Mouse (Mus musculus): Measurements from ENCODE around the gene Adam12. TPM values are rescaled to one million over a fixed set of nuclear protein-coding genes. Genes with fewer than 3 reads are reported as not detected.
"Not testable (repeated sequence)": the region's sequence is repeated elsewhere in the genome, so short reads cannot be mapped to it uniquely, and the experiment has no call there.

Adam12 gene
- polyA plus RNA-seq, 1 experiment from 2014 or later: 2.8 TPM

DNA sequence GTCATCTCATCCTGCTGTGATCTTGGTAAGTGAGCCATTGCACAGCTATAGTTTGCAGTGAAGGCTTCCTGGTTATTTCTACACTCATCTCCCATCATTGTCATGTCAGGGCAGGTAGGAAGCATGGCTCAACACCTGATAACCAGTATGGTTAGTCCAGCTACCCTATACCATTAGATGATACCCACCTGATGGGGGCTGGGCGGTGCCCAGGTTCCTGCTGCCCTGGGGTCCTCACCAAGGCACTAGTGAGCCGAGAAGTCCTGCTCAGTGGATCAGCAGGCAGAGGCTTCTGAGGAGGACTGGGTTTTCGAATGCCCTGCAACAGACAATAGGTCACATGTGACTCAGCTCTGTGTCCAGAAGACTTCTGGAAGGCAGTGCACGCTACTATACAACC lies 342.0 kb downstream of the Adam12 start:
- H3K27me3 ChIP-seq (ENCODE audit: insufficient read depth, low read length): no peaks in the 10 kb centered on the region
- no peak for ATAC-seq (replicated peaks; ENCODE audit: low FRiP score, low read depth)
- no peak overlapping the region for H3K9ac ChIP-seq (ENCODE audit: low read depth, low read length)
- no peak for TF ChIP-seq CTCF (IDR thresholded peaks at IDR 0.05; ENCODE audit: low read depth)
- no peak for DNase-seq (ENCODE audit: low spot score)
- no peaks in the 10 kb centered on the region for H3K9me3 ChIP-seq (replicated peaks; ENCODE audit: low read length)
- 85% methylated on average over 4 of the region's 4 CpGs for WGBS
- H3K36me3 ChIP-seq (ENCODE audit: insufficient read depth, low read length): no peaks in the 10 kb centered on the region
- H3K4me2 ChIP-seq (ENCODE audit: low read length): no peak overlapping the region
- H3K4me1 ChIP-seq (replicated peaks; ENCODE audit: insufficient read depth, low read length): no peaks in the 10 kb centered on the region
- H3K4me3 ChIP-seq (replicated peaks; ENCODE audit: low read depth, low read length): no peak overlapping the region
- no peak overlapping the region for H3K27ac ChIP-seq

DNA sequence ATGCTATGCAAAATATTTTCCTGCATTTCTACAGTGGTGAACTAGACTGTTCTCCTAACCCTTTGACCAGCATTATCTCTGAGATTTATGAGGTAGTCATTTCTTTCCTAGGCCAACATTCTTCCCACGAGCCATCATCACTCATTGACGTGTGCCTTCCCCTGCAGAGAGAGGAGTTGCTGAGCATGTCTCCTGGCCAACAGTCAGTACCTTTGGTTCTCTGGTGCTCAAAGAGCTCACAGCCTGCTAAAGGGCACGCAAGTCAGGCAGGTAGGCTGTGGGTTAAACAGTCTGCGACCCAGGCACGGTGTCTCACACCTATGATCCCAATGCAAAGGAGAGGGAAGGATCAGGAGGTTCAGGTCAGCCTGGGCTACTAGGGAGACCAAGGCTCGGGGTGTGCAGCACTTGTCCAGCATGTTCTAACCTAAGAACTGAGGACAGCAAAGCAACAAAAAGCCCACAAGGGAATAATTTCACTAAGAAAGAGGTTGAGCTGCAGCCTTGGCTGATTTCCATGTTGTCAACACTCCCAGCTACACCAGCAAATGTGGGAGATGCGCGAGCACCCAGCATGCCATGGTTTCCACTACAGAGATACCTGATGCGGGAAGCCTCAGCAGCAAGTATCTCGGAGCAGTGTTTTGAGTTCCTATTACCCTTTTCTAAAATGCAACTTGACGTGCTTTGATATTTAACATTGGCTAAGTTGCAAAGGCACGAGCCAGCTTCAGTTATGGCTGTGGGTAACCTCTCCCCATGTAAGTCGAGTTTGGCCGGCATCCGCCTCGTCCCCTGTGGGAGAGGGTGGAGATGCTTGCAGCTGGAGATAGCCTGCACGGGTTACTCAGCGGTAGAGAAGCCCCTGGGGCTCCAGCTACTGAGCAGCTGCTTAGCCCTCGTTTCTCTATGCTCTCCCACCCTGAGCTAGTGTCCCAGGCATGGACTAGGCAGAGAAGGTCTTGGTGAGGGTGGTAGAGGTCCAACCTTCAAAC lies 342.7 kb downstream of the Adam12 start:
- TF ChIP-seq CTCF (IDR thresholded peaks at IDR 0.05; ENCODE audit: low read depth): no peak
- no peaks in the 10 kb centered on the region for H3K27me3 ChIP-seq (ENCODE audit: insufficient read depth, low read length)
- H3K27ac ChIP-seq: no peak overlapping the region
- no peak for ATAC-seq (replicated peaks; ENCODE audit: low FRiP score, low read depth)
- DNase-seq (ENCODE audit: low spot score): no peak
- H3K9me3 ChIP-seq (replicated peaks; ENCODE audit: low read length): no peaks in the 10 kb centered on the region
- no peak overlapping the region for H3K4me2 ChIP-seq (ENCODE audit: low read length)
- WGBS: 79% methylated on average over 19 of the region's 19 CpGs
- no peaks in the 10 kb centered on the region for H3K36me3 ChIP-seq (ENCODE audit: insufficient read depth, low read length)
- no peak overlapping the region for H3K9ac ChIP-seq (ENCODE audit: low read depth, low read length)
- H3K4me1 ChIP-seq (replicated peaks; ENCODE audit: insufficient read depth, low read length): no peaks in the 10 kb centered on the region
- no peak overlapping the region for H3K4me3 ChIP-seq (replicated peaks; ENCODE audit: low read depth, low read length)

DNA sequence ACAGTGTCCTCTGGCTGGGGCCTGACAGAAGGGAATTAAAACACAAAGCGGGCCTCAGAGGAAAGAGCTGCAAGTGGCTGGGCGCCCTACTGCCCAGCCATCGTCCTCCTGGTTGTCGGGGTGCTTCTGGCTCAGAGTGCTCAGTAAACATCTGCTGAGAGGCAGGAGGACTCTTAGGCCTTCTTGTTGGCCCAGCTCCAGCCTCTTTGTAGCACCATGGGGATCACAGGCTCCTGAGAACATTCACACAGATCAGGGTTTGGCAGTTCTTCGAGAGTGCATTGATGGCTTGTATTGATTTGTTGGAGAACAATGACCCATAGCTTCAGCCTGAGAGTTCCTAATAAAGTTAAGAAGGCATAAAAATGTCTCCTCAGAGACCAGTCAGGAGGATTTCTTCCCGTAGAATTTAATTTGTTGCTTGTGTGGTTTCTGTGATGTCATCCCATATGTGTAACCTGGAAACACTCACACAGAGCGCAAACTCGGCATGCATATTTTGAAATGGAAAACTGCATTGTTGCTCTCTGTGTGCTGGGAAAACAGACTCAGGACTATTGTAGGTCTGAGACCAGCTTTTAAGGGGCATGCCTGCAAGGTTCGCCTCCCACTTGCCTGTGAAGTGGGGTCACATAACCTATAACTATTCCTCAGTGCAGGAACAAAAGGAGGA lies 347.1 kb downstream of the Adam12 start:
- not testable (repeated sequence) for H3K9ac ChIP-seq (ENCODE audit: low read depth, low read length); H3K4me2 ChIP-seq (ENCODE audit: low read length); H3K36me3 ChIP-seq (ENCODE audit: insufficient read depth, low read length); H3K9me3 ChIP-seq (replicated peaks; ENCODE audit: low read length); H3K27me3 ChIP-seq (ENCODE audit: insufficient read depth, low read length); H3K27ac ChIP-seq; ATAC-seq (replicated peaks; ENCODE audit: low FRiP score, low read depth); H3K4me3 ChIP-seq (replicated peaks; ENCODE audit: low read depth, low read length); H3K4me1 ChIP-seq (replicated peaks; ENCODE audit: insufficient read depth, low read length); DNase-seq (ENCODE audit: low spot score)
- 68% methylated on average over 5 of the region's 9 CpGs for WGBS

DNA sequence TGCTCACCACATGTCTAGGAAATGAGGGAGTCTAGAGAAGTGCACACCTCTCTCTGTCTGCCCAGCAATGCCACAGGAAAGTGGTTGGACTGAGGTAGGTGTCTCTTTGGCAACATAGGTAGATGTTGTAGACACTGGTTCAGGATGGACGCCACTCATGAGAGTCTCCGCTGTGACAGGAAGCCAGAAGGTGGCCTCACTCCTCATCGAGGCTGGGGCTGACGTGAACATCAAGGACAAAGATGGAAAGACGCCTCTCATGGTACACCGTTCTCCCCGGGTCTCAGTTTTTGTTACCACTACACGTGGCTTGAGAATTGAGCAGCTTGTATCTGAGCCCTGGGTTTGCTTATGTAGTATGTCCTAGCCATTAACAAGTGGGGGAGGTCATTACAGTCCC lies 352.2 kb downstream of the Adam12 start:
- no peak for TF ChIP-seq CTCF (IDR thresholded peaks at IDR 0.05; ENCODE audit: low read depth)
- no peak overlapping the region for H3K9ac ChIP-seq (ENCODE audit: low read depth, low read length)
- no peaks in the 10 kb centered on the region for H3K9me3 ChIP-seq (replicated peaks; ENCODE audit: low read length)
- no peak overlapping the region for H3K4me3 ChIP-seq (replicated peaks; ENCODE audit: low read depth, low read length)
- no peak for DNase-seq (ENCODE audit: low spot score)
- H3K4me2 ChIP-seq (ENCODE audit: low read length): no peak overlapping the region
- H3K27ac ChIP-seq: no peak overlapping the region
- H3K36me3 ChIP-seq (ENCODE audit: insufficient read depth, low read length): no peaks in the 10 kb centered on the region
- no peak for ATAC-seq (replicated peaks; ENCODE audit: low FRiP score, low read depth)
- H3K4me1 ChIP-seq (replicated peaks; ENCODE audit: insufficient read depth, low read length): no peaks in the 10 kb centered on the region
- 80% methylated on average over 8 of the region's 8 CpGs for WGBS
- H3K27me3 ChIP-seq (ENCODE audit: insufficient read depth, low read length): no peaks in the 10 kb centered on the region

DNA sequence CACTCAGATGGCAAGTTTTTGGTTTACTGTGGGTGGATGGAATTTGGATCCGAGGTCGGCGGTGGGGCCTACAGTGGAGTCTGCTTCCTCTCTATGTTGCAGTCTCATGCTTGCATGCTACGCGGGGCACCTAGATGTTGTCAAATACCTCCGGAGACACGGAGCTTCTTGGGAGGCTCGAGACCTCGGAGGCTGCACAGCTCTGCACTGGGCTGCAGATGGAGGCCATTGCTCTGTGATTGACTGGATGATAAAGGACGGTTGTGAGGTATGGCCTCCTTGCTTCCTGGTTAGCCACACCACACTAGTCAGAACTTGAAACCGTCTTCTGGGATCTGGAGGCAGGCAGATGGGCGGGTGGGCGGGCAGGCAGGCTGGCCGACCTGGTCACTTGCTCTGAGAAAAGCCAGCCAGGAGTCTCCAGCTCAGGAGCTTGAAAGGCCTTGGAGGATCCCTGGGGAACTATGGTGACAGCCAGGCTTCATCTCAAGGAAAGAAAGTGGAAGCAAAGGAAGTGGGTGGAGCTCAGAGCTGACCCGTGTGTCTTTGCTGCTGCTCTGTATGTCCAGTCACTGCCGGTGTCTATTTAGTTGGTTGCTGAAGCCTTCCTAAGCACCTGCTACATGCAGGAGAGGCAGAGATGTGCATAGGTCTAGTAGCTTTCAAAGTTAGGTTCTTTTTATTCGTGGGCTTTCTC lies 355.2 kb downstream of the Adam12 start:
- no peak for ATAC-seq (replicated peaks; ENCODE audit: low FRiP score, low read depth)
- WGBS: 59% methylated on average over 17 of the region's 17 CpGs
- no peak overlapping the region for H3K4me2 ChIP-seq (ENCODE audit: low read length)
- no peak for TF ChIP-seq CTCF (IDR thresholded peaks at IDR 0.05; ENCODE audit: low read depth)
- no peaks in the 10 kb centered on the region for H3K36me3 ChIP-seq (ENCODE audit: insufficient read depth, low read length)
- no peaks in the 10 kb centered on the region for H3K4me1 ChIP-seq (replicated peaks; ENCODE audit: insufficient read depth, low read length)
- no peaks in the 10 kb centered on the region for H3K9me3 ChIP-seq (replicated peaks; ENCODE audit: low read length)
- no peak for DNase-seq (ENCODE audit: low spot score)
- no peak overlapping the region for H3K27ac ChIP-seq
- H3K9ac ChIP-seq (ENCODE audit: low read depth, low read length): no peak overlapping the region
- no peak overlapping the region for H3K4me3 ChIP-seq (replicated peaks; ENCODE audit: low read depth, low read length)
- no peaks in the 10 kb centered on the region for H3K27me3 ChIP-seq (ENCODE audit: insufficient read depth, low read length)

DNA sequence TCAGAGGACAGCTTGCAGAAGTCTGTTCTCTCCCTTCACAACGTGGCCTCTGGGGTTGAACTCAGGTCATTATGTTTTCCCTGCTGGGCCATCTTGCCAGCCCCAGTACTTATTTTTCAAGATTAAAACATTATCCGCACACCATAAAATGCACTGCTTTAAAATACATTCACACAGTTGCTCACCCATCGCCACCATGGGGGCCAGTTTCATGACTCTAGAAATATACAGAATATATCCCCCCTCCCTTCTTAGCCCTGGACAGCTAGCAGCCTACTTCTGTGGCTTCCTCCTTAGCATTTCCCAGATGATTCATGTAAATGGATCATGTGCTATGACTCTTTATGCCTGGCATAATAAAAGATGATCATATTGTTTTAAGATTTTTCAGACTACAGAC lies 355.8 kb downstream of the Adam12 start:
- 72% methylated on average over 3 of the region's 3 CpGs for WGBS
- Histone ChIP-seq H3K27ac (no peak overlapping the region), H3K4me1 (replicated peaks; ENCODE audit: insufficient read depth, low read length) (no peaks in the 10 kb centered on the region), H3K9me3 (replicated peaks; ENCODE audit: low read length) (no peaks in the 10 kb centered on the region), H3K4me3 (replicated peaks; ENCODE audit: low read depth, low read length) (no peak overlapping the region), H3K27me3 (ENCODE audit: insufficient read depth, low read length) (no peaks in the 10 kb centered on the region), H3K4me2 (ENCODE audit: low read length) (no peak overlapping the region), H3K9ac (ENCODE audit: low read depth, low read length) (no peak overlapping the region), H3K36me3 (ENCODE audit: insufficient read depth, low read length) (no peaks in the 10 kb centered on the region)
- DNase-seq (ENCODE audit: low spot score): no peak
- no peak for ATAC-seq (replicated peaks; ENCODE audit: low FRiP score, low read depth)
- no peak for TF ChIP-seq CTCF (IDR thresholded peaks at IDR 0.05; ENCODE audit: low read depth)

All from kidney, postnatal 0 days (tissue).